Mouse (Mus musculus) CH12F3 (cell line): ENCODE results near the gene Zfp784.

Experiments used
- in situ Hi-C: fragments of 300-500 bp; cut with MboI; formaldehyde crosslinking; loops from 2 replicates; pipeline ENCODE4 v1.14.3; 2020; ENCODE audit warnings: low sequenced_read_pairs

Zfp784 gene

GRCm38 (mm10) chr7:4993999-4994788, 44.1 kb downstream of the Zfp784 start:
- in situ Hi-C loops = no loop called here

- in situ Hi-C loops = no loop called here
These were observed 44.8 kb downstream of the Zfp784 start for GRCm38 (mm10) chr7:4993347-4993998.

DNA sequence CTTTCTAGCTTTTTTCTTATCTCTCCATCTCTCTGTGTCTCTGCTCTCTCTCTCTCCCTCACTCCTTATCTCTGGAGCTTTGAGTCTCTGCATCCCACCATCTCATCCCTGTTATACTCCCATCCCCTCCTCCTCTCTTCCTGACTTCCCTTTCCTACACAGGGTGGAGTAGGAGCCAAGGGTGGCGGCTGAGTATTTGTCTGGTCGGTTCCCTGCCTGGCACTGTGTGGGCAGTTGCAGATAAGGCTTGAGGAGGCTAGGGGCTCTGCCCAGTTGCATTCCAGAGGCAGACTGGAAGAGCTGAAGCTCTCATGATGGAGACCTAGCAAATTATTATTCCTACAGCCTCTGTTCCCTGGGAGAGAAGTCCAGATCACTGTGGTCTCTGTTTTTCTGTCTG, 50.0 kb downstream of the Zfp784 start:
- in situ Hi-C loops = no loop called here
